Mouse (Mus musculus) erythroblast, adult 5-6 weeks (primary cell): ENCODE data around the gene Syngr1. TPM values are rescaled to one million over a fixed set of nuclear protein-coding genes. Genes with fewer than 3 reads are reported as not detected.
"Not testable (repeated sequence)": the region's sequence is repeated elsewhere in the genome, so short reads cannot be mapped to it uniquely, and the experiment has no call there.

Experiments used
- ATAC-seq: replicated peaks from 2 replicates; pipeline ENCODE4 v1.8.0; 2016; ENCODE audit warnings: moderate number of reproducible peaks, mild to moderate bottlenecking, moderate TSS enrichment, inconsistent platforms; ENCODE audit not compliant: poor library complexity, low FRiP score, severe bottlenecking
- total RNA-seq, 2 experiments: library from RNA; stranded (forward) in 1 of 2; stranded (reverse) in 1 of 2; fragments of 150-400 nt in 1 of 2; fragments of 200-764, 138-1000 nt in 1 of 2; gene quantifications; 2 replicates each; pipeline versions ENCODE4 v1.2.3 to v1.2.4; 2015 to 2017; ENCODE audit warnings: low replicate concordance in 2 of 2

Syngr1 gene
- total RNA-seq, 2 experiments from 2014 or later: 5.8 to 7.1 TPM

GRCm38 (mm10) chr15:80107575-80107974, 16.4 kb downstream of the Syngr1 start:
- ATAC-seq: no peak

DNA sequence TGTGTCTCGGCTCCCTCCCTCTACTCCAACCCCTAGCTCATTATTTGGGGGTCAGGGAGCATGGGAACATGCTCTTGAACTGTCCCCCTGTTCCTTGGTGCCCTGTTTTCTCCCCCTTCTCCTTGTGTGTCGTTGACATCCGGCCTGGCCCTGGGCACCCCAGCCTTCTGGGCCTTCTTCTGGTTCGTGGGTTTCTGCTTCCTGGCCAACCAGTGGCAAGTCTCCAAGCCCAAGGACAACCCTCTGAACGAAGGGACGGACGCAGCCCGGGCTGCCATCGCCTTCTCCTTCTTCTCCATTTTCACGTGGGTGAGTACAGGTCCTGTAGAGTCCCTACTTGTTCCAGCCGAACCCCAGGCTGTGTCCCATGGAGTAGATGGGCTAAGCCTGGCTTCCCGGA, 20.3 kb downstream of the Syngr1 start:
- no peak for ATAC-seq

DNA sequence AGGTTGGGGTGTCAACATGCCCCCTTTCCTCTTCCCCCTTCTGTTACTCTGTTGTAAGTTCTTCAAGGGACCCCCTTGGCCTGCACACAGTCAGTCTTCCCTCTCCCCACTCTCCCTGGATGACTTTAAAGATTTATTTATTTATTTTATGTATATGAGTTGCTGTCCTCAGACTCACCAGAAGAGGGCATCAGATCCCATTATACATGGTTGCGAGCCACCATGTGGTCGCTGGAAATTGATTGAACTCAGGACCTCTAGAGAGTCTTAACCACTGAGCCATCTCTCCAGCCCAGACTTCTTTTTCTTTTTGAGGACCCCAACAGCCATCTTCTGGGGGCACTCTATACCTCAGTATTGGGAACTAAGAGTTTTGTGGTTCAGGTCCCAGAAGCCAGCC, 21.4 kb downstream of the Syngr1 start:
- no peak for ATAC-seq

- ATAC-seq: no peak
Measured at GRCm38 (mm10) chr15:80114414-80114813, 23.3 kb downstream of the Syngr1 start.

DNA sequence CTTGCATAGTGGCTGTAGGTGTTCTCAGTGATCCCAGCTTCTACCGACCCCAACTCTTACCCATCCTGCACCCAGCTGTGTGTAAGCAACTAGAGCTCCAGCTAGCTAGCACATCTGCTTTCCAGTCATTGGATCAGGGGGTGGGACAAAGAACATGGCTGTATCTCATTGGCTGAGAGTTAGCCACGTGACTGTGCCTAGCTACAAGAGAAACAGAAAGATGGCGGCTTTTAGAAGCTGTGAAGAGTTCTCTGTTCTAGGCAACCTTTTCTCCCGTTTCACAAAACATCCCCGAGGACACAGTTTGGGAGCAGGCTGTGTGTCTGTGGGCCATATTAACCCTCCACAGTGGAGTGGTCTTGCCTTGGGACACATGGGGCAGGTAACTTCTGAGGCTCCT, 24.1 kb downstream of the Syngr1 start:
- no peak; the same call in 1 of the 2 replicates for ATAC-seq

GRCm38 (mm10) chr15:80115866-80116794, 25.0 kb downstream of the Syngr1 start:
- no peak for ATAC-seq

GRCm38 (mm10) chr15:80117154-80117553, 26.0 kb downstream of the Syngr1 start:
- ATAC-seq: peak; percentile 15; the same call in 1 of the 2 replicates

- ATAC-seq: no peak
Measured at GRCm38 (mm10) chr15:80119076-80119475, 27.9 kb downstream of the Syngr1 start.

GRCm38 (mm10) chr15:80121721-80122325, 30.7 kb downstream of the Syngr1 start:
- ATAC-seq: no peak

- ATAC-seq: not testable (repeated sequence)
Measured at GRCm38 (mm10) chr15:80122431-80122830, 31.3 kb downstream of the Syngr1 start.

- ATAC-seq: no peak
Measured at GRCm38 (mm10) chr15:80124651-80125050, 33.5 kb downstream of the Syngr1 start.

DNA sequence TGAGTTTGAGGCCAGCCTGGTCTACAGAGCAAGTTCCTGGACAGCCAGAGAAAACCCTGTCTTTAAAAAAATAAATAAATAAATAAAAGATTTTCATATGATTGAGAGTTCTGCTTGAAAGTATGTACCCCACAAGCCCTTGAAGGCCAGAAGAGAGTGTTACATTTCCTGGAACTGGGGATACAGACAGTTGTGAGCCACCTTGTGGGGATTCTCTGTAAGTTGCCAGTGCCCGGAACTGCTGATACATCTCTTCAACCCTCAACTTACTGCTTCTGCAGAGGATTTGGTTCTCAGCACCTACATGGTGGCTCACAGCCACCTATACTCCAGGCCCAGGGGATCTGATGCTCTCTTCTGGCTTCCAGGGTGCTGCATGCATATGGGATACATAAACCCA, 36.1 kb downstream of the Syngr1 start:
- 0 out of 2 replicates have a peak, but pooled peaks have one; percentile 39 for ATAC-seq

DNA sequence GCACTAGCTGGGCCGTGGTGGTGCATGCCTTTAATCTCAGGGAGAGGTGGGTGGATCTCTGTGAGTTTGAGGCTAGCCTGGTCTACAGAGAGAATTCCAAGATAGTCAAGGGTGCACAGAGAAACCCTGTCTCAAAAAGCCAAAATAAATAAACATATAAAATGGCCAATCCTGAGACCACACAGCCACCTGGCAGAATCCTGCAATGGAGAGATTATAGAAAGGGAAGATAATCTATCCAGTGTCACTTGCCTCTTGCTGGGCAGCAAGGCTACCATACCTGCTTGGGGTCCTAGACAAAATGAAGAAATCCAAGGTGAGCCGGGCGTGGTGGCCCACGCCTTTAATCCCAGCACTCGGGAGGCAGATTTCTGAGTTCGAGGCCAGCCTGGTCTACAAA, 38.8 kb downstream of the Syngr1 start:
- no peak for ATAC-seq

DNA sequence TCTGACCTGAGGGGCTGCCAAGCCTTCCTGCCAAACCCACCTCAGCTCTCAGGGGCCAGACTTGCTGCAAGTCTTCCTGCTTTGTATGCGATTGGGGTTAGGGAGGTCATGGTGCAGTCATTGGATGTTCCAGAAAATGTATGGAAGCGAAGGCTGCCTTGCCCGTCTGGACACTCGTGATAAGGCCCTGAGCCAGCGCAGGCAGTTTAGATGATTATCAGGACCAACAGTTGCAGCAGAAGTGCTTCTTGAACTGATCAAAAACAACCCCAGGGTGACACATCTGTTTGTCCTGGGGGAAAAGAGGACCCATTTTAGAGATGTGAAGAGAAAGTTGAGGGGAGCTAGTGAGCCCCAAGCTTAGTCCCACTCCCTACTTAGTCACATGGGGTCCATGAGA, 39.6 kb downstream of the Syngr1 start:
- ATAC-seq: peak; percentile 69

- ATAC-seq: no peak
Measured at GRCm38 (mm10) chr15:80131421-80131820, 40.3 kb downstream of the Syngr1 start.

DNA sequence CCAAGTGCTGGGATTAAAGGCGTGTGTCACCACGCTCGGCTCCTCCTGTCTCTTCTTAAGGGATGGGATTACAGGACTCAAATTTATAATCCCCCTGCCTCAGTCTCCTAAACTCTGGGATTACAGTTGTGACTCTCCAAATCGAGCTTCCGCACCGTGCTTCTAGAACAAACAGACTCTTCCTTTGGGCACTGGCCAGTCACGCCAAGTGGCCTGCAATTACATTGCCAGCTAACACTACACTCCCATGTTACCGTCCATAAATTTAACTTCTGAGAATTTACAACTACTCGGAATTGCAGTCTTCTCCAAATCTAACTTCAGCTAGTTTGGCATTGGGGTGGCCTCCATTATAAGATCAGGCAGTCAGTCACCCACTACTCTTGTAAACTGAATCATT, 41.3 kb downstream of the Syngr1 start:
- no peak for ATAC-seq

DNA sequence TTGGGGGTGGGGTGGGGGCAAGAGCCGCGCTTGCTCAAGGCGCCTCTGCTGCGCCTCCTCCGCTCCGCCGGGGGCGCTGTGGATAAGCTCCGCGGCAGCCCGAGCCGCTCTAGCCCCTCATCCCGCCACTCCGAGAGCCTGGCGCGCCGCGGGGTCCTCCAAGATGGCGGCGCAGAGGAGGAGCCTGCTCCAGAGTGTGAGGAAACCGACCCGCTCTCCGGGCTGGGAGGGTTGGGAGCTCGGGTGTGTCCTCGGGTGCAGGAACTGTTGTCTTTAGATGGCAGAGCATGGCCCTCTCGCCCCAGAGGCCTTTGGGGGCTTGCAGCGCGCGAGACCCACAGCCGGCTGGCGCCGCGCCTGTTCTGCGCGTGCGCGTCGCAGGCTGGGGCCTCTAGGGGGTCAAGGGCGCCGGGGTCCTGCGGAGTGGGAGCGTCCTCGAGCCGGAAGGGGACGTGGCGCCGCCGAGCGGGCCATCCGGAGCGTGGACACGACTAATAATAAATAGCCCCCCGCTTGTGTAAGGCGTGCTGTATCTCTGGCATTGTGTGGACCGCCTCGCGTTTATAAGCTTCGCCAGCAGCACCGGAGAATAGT, 42.0 kb downstream of the Syngr1 start, which contains the start of gene Tab1:
Gene Tab1, plus strand, starts transcription at position 135 of the 594 bp plus-strand sequence.
- ATAC-seq: peak; percentile 76

- peak; percentile 36 for ATAC-seq
Measured at GRCm38 (mm10) chr15:80133682-80134449, 42.7 kb downstream of the Syngr1 start.

GRCm38 (mm10) chr15:80134450-80134847, 43.3 kb downstream of the Syngr1 start:
- ATAC-seq: no peak

DNA sequence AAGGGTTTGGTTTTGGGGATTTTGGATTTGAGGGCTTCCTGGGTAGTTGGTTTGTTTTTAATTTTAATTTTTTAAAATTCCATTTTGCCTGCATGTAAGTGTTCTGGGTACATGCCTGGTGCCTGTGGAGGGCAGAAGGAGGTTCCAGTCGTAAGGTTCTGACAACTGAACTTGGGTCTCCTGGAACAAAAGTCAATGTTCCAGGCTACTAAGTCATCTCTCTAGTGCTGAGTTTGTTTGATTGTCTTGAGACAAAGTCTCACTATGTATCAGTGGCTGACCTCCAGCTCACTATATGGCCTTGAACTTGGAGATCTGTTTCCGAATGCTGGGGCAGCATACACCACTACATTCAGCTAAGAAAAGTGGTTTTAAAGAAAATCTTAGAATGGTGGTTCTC, 44.4 kb downstream of the Syngr1 start:
- ATAC-seq: no peak
